Mouse (Mus musculus): ENCODE measurements around the gene Tmem47. TPM values are rescaled to one million over a fixed set of nuclear protein-coding genes. Genes with fewer than 3 reads are reported as not detected.

The Tmem47 gene
- 15.6 and 17.4 TPM in 2 replicates for polyA plus RNA-seq (2015; fragmentation: Nextera tagmentation; extraction: Ambion mirVana)

- Histone ChIP-seq H3K9me3 (no peaks in the 10 kb centered on the region), H3K27me3 (no peaks in the 10 kb centered on the region), H3K4me2 (peak within 1 kb of the TSS; percentile 55), H3K36me3 (no peaks in the 10 kb centered on the region), H3K4me3 (peak within 1 kb of the TSS; percentile 58), H3K27ac (peak within 1 kb of the TSS; percentile 87), H3K9ac (peak within 1 kb of the TSS; percentile 78), H3K4me1 (no peaks in the 10 kb centered on the region)
- ATAC-seq (ENCODE audit: insufficient number of reproducible peaks, insufficient read depth, low FRiP score, low TSS enrichment, low read depth), result peak; percentile 93
- 7% methylated on average over 34 of the region's 39 CpGs for WGBS
These were observed at the start of gene Tmem47 for GRCm38 (mm10) chrX:81070210-81070803. Gene Tmem47, plus strand, starts transcription at chrX:81070698.

- H3K4me3 ChIP-seq, result peak overlapping the region; percentile 58
- WGBS, result 15% methylated on average over 45 of the region's 45 CpGs
- H3K9me3 ChIP-seq, result no peaks in the 10 kb centered on the region
- peak; percentile 67 for ATAC-seq (ENCODE audit: insufficient number of reproducible peaks, insufficient read depth, low FRiP score, low TSS enrichment, low read depth)
- peak overlapping the region; percentile 55 for H3K4me2 ChIP-seq
- no peaks in the 10 kb centered on the region for H3K4me1 ChIP-seq
- H3K27ac ChIP-seq, result peak overlapping the region; percentile 87
- H3K9ac ChIP-seq, result peak overlapping the region; percentile 78
- no peaks in the 10 kb centered on the region for H3K36me3 ChIP-seq
- no peaks in the 10 kb centered on the region for H3K27me3 ChIP-seq
These were observed 435 bp downstream of the Tmem47 start for GRCm38 (mm10) chrX:81070804-81071461.

GRCm38 (mm10) chrX:81071746-81072640 is 1.5 kb downstream of the Tmem47 start:
- Histone ChIP-seq H3K27ac (peak overlapping the region; percentile 87), H3K27me3 (no peaks in the 10 kb centered on the region), H3K4me3 (peak overlapping the region; percentile 58), H3K9ac (peak overlapping the region; percentile 78), H3K36me3 (no peaks in the 10 kb centered on the region), H3K4me2 (peak overlapping the region; percentile 55), H3K4me1 (no peaks in the 10 kb centered on the region), H3K9me3 (no peaks in the 10 kb centered on the region)
- WGBS, result 16% methylated on average over 14 of the region's 14 CpGs
- ATAC-seq (ENCODE audit: insufficient number of reproducible peaks, insufficient read depth, low FRiP score, low TSS enrichment, low read depth), result no peak

GRCm38 (mm10) chrX:81072651-81073050 is 2.2 kb downstream of the Tmem47 start:
- ATAC-seq (ENCODE audit: insufficient number of reproducible peaks, insufficient read depth, low FRiP score, low TSS enrichment, low read depth), result no peak
- no peaks in the 10 kb centered on the region for H3K36me3 ChIP-seq
- peak overlapping the region; percentile 78 for H3K9ac ChIP-seq
- H3K4me1 ChIP-seq, result no peaks in the 10 kb centered on the region
- WGBS, result 9% methylated on average over 2 of the region's 2 CpGs
- H3K4me2 ChIP-seq, result peak overlapping the region; percentile 55
- H3K27ac ChIP-seq, result 0 out of 2 replicates have a peak overlapping the region, but pooled peaks have one; percentile 87
- H3K9me3 ChIP-seq, result no peaks in the 10 kb centered on the region
- H3K27me3 ChIP-seq, result no peaks in the 10 kb centered on the region
- H3K4me3 ChIP-seq, result peak overlapping the region; percentile 58

- no peaks in the 10 kb centered on the region for H3K4me1 ChIP-seq
- peak overlapping the region; percentile 58 for H3K4me3 ChIP-seq
- no peak overlapping the region for H3K27ac ChIP-seq
- H3K4me2 ChIP-seq, result peak overlapping the region; percentile 55
- WGBS, result 47% methylated on average over 4 of the region's 4 CpGs
- no peak overlapping the region for H3K9ac ChIP-seq
- no peak for ATAC-seq (ENCODE audit: insufficient number of reproducible peaks, insufficient read depth, low FRiP score, low TSS enrichment, low read depth)
- no peaks in the 10 kb centered on the region for H3K36me3 ChIP-seq
- H3K27me3 ChIP-seq, result no peaks in the 10 kb centered on the region
- no peaks in the 10 kb centered on the region for H3K9me3 ChIP-seq
These were observed 3.3 kb downstream of the Tmem47 start for GRCm38 (mm10) chrX:81073834-81074233.

GRCm38 (mm10) chrX:81078522-81078921 is 8.0 kb downstream of the Tmem47 start:
- ATAC-seq (ENCODE audit: insufficient number of reproducible peaks, insufficient read depth, low FRiP score, low TSS enrichment, low read depth), result no peak
- Histone ChIP-seq H3K36me3 (no peaks in the 10 kb centered on the region), H3K4me1 (no peaks in the 10 kb centered on the region), H3K9me3 (no peaks in the 10 kb centered on the region), H3K27ac (no peak overlapping the region), H3K4me3 (no peak overlapping the region), H3K4me2 (no peak overlapping the region), H3K27me3 (no peaks in the 10 kb centered on the region), H3K9ac (no peak overlapping the region)

- ATAC-seq (ENCODE audit: insufficient number of reproducible peaks, insufficient read depth, low FRiP score, low TSS enrichment, low read depth), result no peak
- Histone ChIP-seq H3K9me3 (no peaks in the 10 kb centered on the region), H3K4me1 (no peaks in the 10 kb centered on the region), H3K9ac (no peak overlapping the region), H3K27me3 (no peaks in the 10 kb centered on the region), H3K36me3 (no peaks in the 10 kb centered on the region), H3K4me3 (no peak overlapping the region), H3K27ac (no peak overlapping the region), H3K4me2 (no peak overlapping the region)
- 57% methylated on average over 2 of the region's 2 CpGs for WGBS
These were observed 10.5 kb downstream of the Tmem47 start for GRCm38 (mm10) chrX:81080996-81081395.

GRCm38 (mm10) chrX:81085025-81085752 is 14.7 kb downstream of the Tmem47 start:
- Histone ChIP-seq H3K4me3 (no peak overlapping the region), H3K27me3 (no peaks in the 10 kb centered on the region), H3K27ac (no peak overlapping the region), H3K4me2 (no peak overlapping the region), H3K36me3 (no peaks in the 10 kb centered on the region), H3K9ac (no peak overlapping the region), H3K4me1 (no peaks in the 10 kb centered on the region), H3K9me3 (no peaks in the 10 kb centered on the region)
- ATAC-seq (ENCODE audit: insufficient number of reproducible peaks, insufficient read depth, low FRiP score, low TSS enrichment, low read depth), result no peak
- 67% methylated on average over 2 of the region's 2 CpGs for WGBS

- 66% methylated on average over 1 of the region's 1 CpGs for WGBS
- Histone ChIP-seq H3K27ac (no peak overlapping the region), H3K4me1 (no peaks in the 10 kb centered on the region), H3K36me3 (no peaks in the 10 kb centered on the region), H3K4me2 (no peak overlapping the region), H3K4me3 (no peak overlapping the region), H3K9me3 (no peaks in the 10 kb centered on the region), H3K9ac (no peak overlapping the region), H3K27me3 (no peaks in the 10 kb centered on the region)
- no peak for ATAC-seq (ENCODE audit: insufficient number of reproducible peaks, insufficient read depth, low FRiP score, low TSS enrichment, low read depth)
These were observed 76.9 kb downstream of the Tmem47 start for GRCm38 (mm10) chrX:81147416-81147815.

All from embryonic facial prominence, embryonic 13.5 days (tissue).